Mouse (Mus musculus) bone marrow, adult 2 months (tissue): ENCODE measurements around the gene Cemip.

Experiments used
- CTCF ChIP-seq: fragments of 200-500 bp; IDR thresholded peaks from 2 replicates; pipeline ENCODE4 v1.5.1; 2011; ENCODE audit warnings: low read length, control low read depth; ENCODE audit not compliant: control insufficient read depth, insufficient read depth
- POLR2A ChIP-seq: fragments of 200-500 bp; IDR thresholded peaks from 2 replicates; pipeline ENCODE4 v1.6.1; 2011; ENCODE audit warnings: low read depth, mild to moderate bottlenecking, control low read depth, low read length, borderline replicate concordance; ENCODE audit not compliant: control insufficient read depth

GRCm38 (mm10) chr7:84077257-84078013 is 8.9 kb downstream of the Cemip start:
- TF ChIP-seq CTCF (no peak), POLR2A (no peak)
